Mouse (Mus musculus) skeletal muscle tissue, adult 2 months (tissue): ENCODE data around the gene Tbxa2r.

ENCODE experiments used
- DNase-seq: peaks from one replicate; pipeline ENCODE4 v3.0.0-alpha.2; 2012; ENCODE audit warnings: low read depth, low spot score

Tbxa2r gene

DNA sequence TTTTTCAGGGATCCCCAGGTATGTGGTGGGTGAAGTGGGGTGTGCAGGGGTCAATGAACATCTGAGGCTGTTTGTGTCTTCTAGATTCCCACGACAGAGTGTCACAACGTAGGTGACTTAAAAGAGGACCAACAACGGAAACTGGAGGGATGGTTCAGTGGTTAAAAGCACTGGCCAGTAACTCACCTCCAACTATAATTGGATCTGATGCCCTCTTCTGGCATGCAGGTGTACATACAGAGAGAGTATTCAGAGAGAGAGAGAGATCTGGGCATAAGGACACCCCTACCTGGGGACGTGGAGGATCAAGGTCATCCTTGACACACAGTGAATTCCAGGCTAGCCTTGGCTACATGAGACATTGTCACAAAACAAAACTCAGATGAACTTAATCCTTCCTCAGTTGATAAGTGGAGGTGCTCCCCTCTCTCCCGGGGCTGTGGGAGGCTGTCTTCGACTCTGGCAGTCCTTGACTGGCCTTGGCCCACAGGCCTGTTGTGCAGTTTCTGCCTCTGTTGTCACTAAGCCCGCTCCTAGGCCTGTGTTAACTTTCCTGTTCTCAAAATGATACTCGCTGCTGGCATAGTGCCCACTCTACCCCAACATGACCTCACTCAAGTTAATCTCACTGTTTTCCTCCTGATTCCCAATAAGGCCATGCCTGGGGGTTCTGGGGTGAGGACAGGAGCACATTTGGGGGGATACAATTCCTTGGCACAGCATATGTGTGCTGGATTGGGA, 16.1 kb downstream of the Tbxa2r start:
- DNase-seq, result no peak

DNA sequence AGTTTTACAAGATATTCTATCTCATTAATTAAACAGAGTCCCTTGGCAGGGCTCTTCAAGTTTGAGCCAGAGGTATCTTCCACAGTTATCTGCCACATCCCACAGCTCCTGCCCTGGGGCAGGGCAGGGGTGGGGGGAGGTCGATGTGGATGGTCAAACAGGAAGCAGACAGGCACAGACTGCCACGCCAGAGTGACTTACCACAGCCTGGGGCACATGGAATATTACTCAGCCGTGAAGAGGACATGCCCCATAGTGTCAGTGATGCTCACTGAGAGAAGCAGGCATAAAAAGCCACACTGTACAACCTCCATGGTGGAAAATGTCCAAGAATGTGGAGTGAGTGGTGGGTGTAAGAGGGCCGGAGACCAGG, 16.6 kb downstream of the Tbxa2r start:
- no peak for DNase-seq

DNA sequence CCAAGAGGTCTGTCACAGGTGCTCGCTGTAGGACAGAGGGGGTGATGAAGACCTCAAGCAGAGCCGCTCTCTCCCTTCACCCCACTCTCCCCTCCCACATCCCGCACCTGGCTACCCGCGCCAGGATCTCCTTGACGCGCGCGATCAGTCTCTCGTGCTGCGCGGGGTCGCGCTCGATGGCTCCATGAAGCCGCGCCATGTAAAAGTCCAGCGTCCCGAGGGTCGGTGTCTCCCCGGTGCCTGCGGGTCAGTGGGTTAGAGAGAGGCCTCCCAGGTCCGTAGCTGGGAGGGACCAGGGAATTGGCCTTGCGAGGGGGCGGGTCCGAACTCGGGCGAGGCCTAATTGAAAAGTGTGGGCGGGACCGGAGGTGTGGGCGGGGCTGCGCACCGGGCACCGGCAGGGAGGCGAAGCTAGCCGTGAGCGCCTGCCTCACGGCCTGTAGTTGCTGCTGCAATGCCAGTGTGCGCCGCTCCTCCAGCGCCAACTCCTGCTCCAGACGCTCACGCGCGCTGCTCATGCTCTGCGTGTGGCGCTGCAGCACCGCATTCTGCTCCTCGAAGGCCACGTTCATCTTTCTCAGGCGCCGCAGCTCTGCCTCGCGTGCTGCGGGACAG, 18.0 kb downstream of the Tbxa2r start:
- DNase-seq, result no peak

DNA sequence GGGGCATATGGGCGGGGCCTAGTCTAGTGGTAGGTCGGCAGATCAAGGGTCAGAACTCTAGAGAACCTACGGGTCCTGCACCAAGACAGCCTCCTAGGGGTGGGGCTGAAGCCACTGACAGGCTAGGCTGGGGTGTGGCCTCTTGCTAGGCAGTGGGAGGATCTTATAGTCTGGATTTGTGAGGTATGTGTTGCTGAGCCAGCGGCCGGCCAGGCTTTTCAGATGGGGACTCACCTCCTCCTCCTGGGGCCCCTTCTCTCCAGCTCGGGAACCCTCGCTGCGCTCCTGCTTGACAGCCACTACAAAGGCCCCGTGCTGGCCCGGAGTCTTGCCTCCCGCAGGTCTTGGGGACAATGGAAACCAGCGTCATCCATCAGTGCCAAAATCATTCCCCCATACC, 20.6 kb downstream of the Tbxa2r start:
- DNase-seq, result no peak

DNA sequence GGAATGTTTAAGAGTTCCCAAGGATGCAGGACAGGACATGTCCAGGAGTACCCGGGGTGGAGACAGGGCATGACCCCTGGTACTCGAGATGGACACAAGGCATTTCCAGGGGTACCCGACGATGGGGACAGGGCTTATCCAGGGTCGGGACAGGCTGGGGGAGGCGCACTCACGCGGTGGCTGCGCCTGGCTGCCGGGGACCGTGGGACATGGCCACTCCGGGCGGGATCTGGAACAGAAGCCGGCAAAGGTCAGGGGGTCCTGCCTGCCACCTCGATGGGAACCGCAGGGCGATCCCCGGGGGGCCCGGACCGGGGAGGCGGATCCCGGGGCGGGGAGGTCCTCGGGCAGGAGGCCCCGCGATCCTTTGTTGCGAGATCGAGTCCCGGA, 21.4 kb downstream of the Tbxa2r start:
- DNase-seq, result no peak

DNA sequence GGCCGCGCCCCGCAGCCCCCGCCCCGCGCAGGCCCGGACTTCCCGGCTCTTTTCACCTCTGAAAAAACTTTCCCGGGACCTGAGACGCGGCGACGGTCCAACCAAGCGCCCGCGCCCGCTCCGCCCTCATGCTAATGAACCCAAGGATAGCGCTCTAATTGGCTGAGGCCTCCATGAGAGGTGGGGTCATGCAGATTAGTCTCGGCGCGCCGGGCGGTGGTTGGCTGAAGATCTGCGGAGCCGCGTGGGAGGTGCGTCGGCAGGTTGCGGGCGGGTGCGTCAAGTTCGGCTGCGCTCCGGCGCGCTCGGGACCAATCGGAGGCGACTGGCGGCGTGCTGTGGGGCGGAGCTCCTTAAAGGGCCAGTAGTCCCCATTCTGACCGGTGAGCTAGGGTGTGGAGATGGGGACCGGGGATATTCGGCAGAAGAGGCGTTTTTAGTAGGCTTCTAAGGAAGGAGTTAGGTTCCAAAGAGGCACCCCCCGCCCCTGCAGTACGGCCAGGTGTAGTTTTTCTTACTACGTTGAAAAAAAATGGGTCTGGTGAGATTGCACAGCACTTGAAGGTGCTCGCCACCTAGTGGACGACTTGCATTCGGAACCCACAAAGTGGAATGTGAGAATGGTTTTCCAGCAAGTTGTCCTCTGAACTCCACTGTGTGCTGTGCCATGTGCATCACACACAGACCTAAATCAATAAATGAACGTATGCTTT, 22.0 kb downstream of the Tbxa2r start, which contains the start of gene Hmg20b:
TSS of gene Hmg20b (minus strand) at position 130 of the 713 bp plus-strand sequence.
- peak; percentile 97 for DNase-seq

DNA sequence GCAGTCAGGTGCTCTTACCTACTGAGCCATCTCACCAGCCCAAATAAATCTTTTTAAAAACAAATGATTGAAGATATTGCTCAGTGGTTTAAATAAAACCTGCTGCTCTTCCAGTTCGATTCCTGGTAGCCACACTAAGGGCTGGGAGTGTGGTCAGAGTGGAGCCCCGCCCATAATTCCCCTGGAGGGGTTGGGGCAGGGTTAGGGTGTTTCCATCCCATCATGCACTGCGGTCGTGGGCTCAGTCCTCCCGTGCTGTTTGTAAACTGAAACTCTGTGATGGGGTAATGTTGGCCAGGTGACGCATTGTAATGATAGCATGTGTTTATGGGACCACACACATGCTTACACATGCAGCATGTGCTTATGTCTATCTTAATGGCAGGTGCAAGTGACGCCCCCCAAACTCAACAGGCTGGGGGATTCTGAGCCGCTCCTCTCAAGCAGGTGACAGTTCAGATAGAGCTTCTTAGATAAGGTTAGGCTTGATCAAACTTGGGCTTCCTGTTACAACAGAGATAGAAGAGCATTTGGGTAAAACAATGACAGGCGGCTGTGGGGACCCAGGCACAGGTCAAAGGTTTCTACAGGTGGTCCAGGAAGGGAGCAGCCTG, 23.3 kb downstream of the Tbxa2r start:
- no peak for DNase-seq

DNA sequence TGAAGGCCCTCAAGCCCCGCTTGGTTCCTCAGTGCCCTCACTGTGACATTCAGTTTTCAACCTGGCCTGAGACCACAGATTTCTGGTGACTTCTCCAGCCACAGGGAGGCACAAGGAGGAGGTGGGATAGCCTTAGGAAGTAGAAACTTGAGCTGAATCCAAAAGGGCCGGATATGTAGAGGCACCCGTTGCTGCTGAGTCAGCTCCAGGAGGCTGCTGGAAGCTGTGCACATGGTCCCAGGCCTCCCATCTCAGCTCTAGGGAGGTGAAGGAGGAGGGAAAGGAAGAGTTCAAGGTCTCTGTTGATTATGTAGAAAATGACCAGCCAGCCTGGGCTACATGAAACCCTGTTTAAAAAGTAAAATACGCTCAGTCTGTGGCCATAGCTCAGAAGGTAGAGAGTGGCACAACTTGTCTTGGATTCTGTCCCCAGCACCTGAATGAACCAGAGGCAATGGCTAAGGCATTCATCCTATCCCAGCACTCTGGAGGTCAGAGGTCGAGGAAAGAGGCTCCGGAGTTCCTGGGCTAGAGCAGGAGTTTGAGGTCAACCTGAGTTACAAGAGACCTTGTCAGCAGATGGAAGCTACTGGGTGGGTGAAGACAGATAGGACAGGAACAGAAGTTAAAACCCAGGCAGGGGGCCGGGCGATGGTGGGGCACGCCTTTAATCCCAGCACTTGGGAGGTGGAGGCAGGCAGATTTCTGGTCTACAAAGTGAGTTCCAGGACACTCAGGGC, 26.4 kb downstream of the Tbxa2r start:
- DNase-seq, result no peak

DNA sequence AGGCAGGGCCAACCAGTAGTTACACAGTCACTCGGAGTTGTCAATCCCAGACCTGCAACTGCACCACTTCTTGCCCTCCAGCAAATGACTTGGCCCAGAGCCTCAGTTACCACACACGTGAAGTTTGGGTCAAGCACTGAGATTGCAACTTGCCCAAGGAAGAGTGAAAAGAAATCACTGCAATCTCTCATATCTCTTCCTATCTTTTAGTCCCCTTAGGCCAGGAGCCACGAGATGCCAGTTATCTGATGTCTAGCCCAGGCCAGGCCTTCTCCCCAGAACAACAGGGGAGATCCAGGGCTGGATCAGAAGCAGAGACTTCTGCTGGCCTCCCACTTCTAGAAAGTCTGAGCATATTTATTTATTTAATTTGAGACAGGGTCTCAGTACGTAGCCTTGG, 27.0 kb downstream of the Tbxa2r start:
- no peak for DNase-seq

DNA sequence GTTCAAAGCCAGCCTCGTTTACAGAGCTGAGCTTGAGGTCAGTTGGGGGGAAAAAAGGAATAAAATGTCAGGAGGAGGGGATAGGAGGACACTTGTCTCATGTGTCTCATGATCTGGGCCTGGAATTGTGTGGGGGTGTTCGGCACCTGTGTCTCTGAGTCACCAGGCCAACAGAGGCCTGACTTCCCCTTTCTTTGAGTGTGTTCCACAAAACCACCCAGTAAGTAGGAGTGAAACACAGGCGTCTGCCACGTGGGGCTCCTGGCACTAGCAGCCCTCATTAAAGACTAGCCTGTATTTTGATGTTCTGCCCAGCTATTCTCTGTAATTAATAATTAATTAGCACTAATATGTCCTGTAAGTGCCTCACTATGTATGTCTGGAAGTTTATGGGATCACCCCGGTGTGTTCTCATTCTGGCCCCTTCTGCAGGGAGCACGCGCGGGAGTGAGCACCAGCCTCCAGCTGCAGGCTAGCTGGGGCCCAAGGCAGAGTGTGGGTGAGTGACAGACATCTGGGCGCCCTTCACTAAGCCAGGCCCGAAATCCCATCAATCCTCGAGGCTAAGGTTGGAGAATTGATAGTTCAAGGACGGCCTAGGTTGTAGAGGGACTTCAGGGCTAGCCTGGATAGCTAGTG, 27.9 kb downstream of the Tbxa2r start:
- no peak for DNase-seq

DNA sequence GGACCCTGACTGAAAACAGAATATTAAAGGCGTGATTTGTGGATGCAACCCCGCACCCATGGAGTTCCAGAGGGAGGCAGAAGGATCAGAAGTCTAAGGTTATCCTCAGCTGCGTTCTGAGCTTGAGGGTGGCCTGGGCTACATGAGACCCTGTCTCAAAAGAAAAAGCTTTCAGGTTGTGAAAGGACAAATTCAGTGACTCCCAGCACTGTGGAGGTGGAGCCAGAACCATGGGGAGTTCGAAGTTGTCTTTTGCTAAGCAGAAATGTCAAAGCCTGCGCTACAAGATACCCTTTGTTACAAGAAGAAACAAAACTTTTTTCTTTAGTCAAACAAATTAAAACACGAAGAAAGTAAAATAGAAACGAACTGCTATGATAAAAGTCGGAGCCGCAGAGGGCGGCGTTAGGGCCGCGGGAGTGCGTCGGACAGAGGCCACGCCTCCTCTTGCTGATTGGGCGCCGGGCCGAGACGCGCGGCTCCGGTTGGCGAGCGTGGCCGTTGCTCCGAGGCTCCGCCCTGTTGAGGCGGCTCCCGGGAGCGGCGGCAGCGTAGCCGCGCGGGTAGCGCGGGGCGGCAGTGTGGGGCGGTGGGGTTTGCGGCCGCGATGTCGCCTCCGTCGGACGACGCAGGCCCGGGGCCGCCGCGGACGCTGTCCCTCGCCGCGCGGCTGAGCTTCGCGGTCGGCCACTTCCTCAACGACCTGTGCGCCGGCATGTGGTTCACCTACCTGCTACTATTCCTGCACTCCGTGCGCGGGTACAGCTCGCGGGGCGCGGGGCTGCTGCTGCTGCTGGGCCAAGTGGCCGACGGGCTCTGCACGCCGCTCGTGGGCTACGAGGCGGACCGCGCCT, 28.7 kb downstream of the Tbxa2r start, which contains the start of gene Mfsd12:
TSS of gene Mfsd12 (plus strand) at position 501 of the 854 bp plus-strand sequence.
- DNase-seq, result peak; percentile 84

DNA sequence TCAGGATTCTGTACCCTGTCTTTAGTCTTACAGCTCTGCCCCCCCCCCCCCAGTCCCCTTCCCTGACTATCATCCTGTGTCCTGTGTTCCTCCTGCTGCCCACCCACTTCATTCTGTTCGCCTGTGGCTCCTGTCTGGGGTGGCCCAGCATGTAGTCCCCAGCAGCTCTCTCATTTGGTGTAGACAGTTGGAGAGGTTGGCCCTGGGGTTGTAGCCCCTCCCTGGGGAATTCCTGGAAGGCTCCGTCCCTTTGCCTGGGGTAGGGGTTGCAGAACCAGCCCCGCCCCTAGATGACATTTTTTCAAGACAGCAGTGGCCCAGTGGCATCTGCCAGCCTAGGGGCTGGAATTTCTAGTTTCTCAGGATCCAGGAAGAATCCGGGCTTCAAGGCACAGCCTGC, 29.7 kb downstream of the Tbxa2r start:
- no peak for DNase-seq

DNA sequence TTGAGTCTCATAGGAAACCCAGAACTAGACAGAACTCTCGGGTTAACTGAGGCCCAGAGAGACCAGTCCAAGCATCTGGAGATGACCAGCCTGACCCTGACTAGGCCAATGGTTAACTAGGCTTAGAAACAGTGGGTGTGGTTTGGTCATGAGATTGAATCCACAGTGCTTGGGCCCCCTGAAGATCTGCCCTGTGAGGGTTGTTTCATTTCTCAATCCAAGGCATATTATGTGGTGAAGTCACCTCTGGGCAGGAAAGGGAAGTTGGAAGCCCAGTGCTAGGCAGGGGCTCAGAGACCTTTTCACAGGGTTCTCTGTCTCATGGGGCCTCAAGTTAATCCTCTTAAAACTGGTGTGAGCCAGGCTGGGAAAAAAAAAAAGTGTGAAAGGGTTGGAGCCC, 30.3 kb downstream of the Tbxa2r start:
- DNase-seq, result no peak

DNA sequence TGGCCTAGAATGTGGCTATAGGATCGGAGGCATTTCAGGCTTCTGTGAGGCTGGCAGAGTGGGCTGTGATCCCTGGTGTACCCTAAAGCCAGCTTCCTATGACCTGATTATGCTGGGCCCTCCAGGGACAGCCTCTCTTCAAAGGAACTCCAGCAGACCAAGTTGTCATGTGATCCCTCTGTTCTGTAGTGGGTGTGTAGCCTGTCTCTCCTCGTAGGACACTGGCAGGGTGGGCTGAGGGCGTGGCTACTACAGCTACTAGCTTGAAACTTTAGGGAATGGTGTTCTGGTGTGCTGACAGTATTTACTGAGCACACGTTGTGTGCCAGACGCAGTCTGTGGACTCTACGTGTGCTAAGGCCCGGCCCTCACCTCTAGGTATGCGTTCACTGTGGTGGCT, 32.2 kb downstream of the Tbxa2r start:
- no peak for DNase-seq

DNA sequence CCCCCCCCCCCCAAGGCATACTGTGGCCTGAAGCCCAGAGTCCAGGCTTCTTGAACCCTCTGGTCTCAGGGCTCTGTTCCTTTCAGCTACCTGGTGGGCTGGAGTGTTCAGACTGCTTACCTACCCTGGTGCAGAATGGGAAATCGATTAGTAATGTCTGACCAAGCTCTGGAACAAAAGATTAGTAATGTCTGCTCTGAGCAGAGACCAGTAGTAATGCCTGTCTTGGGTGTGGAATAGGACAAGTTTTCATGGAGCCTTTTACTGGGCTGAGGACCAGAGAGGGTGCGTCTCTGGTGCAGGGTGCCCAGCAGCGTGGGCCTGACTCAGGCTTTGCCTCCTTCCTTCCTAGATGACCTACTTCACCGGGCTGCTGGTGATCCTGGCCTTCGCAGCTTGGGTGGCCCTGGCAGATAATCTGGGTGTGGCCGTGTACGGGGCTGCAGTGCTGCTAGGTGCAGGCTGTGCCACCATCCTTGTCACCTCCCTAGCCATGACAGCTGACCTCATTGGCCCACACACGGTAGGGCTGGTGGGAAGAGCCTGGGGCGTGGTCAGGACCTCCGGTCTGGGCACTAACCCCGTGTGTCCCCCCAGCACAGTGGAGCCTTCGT, 33.9 kb downstream of the Tbxa2r start:
- DNase-seq, result no peak

DNA sequence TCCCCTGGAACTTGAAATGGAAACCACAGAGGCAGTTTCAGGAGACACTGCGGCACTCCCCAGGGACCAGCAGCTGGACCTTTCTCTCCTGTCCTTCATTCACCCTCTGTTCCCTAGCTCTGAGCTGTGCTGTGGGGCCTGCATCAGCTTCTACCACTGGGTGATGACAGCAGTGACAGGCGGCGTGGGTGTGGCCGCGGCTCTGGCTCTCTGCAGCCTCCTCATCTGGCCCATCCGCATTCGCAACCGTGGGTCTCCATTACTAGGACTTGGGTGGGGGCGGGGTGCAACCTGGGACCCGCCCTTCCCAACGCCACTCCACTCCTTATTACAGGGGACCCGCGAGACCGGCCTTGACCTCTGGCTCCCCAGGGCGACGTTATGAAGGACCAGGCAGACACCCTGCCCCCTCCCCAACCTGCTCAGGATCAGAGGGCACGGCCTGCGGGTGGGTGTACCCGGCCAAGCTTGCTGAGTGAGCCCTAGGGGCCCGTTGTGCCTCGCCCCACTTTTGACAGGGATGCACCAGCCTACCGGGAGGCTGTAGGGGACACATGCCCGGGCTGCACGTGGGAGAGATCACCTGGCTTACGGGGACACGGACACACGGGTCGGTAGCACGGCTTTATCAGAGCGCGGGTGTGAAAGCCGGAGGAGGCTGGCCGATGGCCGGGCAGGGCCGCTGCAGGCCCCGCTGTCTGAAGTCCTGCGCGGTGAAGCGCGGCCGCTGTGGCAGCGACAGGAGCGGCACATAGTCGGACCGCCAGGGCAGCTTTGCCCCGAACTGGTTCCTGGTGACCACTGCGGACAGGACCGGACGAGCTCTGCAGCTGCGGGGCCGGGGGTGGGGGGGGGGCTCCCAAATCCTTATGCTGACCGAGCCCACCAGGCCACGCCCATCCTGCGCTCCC, 35.2 kb downstream of the Tbxa2r start:
- no peak for DNase-seq

DNA sequence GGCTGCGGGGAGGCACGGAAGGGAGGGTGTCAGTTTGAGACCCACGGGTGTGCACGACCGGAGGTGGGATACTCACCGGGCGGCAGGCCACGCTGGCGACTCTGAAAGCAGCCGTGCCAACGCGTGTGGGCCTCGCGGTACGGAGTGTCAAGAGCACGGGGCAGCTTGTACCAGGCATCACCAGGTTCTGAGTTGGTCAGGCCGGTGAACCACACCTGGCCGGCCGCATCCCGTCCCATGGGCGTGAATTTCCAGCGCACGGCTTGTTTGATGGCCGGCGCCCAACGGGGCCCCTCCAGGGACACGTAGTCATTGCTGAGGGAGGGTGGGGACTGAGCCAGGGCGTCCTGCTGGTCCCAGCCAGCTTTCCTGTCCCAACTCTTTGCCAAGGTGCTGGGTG, 36.1 kb downstream of the Tbxa2r start:
- no peak for DNase-seq

DNA sequence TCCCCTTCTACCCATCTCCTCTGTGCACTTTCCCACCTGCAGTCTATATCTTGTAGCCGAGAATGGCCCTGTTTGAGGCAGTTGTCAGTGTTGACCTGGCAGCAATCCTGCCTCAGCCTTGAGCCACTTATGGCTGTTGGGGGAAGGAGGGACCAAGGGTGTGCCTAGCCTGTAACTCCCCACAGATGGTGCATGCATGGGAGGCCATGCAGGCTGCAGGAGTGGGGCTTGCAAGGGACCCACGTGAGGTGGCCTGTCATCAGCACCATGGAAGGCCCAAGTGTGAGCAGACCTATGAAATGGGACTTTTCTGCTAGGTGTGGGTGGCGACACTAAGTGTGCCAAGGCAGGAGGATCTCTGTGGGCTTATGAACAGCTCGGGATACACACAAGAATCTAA, 36.5 kb downstream of the Tbxa2r start:
- no peak for DNase-seq
